Mouse (Mus musculus): Measurements from ENCODE around the gene Gm20825. TPM values are rescaled to one million over a fixed set of nuclear protein-coding genes. Genes with fewer than 3 reads are reported as not detected.
"Not testable (repeated sequence)": the region's sequence is repeated elsewhere in the genome, so short reads cannot be mapped to it uniquely, and the experiment has no call there.

The Gm20825 gene
- not detected in 2 replicates for polyA plus RNA-seq (2015; fragmentation: Nextera tagmentation; extraction: Ambion mirVana)

GRCm38 (mm10) chrY:8071407-8071806 lies at the start of gene Gm20825:
TSS of gene Gm20825 (minus strand) at chrY:8071507.
- not testable (repeated sequence) for H3K36me3 ChIP-seq

More at GRCm38 (mm10) chrY:8071407-8071806, at the start of gene Gm20825:
- 61% methylated on average over 3 of the region's 4 CpGs for WGBS
- H3K27me3 ChIP-seq (replicated peaks); H3K9ac ChIP-seq (replicated peaks); H3K9me3 ChIP-seq (replicated peaks); H3K4me1 ChIP-seq; ATAC-seq (ENCODE audit: low FRiP score); H3K4me2 ChIP-seq; H3K27ac ChIP-seq (replicated peaks); H3K4me3 ChIP-seq (replicated peaks): not testable (repeated sequence)

Other genes with a start within 250 kb of the Gm20825 start
- gene Gm29049, start 74.3 kb downstream of the Gm20825 start, polyA plus RNA-seq (2015; fragmentation: Nextera tagmentation; extraction: Ambion mirVana) = not detected in 2 replicates
- not detected in 2 replicates for gene Gm20824, start 186.4 kb upstream of the Gm20825 start, polyA plus RNA-seq (2015; fragmentation: Nextera tagmentation; extraction: Ambion mirVana)

Measured in neural tube, embryonic 15.5 days (tissue).